Mouse (Mus musculus) neural tube, embryonic 11.5 days (tissue): ENCODE data around the gene Itpka. TPM values are rescaled to one million over a fixed set of nuclear protein-coding genes. Genes with fewer than 3 reads are reported as not detected.

Experiments used
- ATAC-seq: fragments of 200-750 bp; cut with Nextera tagmentation; 2 replicates; pipeline ENCODE4 v1.8.0; 2017; ENCODE audit warnings: moderate number of reproducible peaks, mild to moderate bottlenecking, moderate TSS enrichment, moderate library complexity; ENCODE audit not compliant: insufficient read depth, low FRiP score, low TSS enrichment
- DNase-seq: peaks from one replicate; pipeline ENCODE4 v3.0.0-alpha.2; 2015; ENCODE audit warnings: low spot score
- H3K27ac ChIP-seq: fragments of 300-500 bp; sonication (generic); 2 replicates; pipeline ENCODE4 v1.5.1; 2014; ENCODE audit warnings: low read depth, mild to moderate bottlenecking, low read length
- H3K27me3 ChIP-seq: fragments of 300-500 bp; sonication (generic); 2 replicates; pipeline ENCODE4 v1.6.1; 2014; ENCODE audit warnings: mild to moderate bottlenecking, low read length, mixed read lengths; ENCODE audit not compliant: control insufficient read depth, insufficient read depth
- H3K36me3 ChIP-seq: fragments of 300-500 bp; sonication (generic); 2 replicates; pipeline ENCODE4 v1.6.1; 2014; ENCODE audit warnings: mild to moderate bottlenecking, low read length, moderate library complexity, mixed read lengths; ENCODE audit not compliant: control insufficient read depth, insufficient read depth
- H3K4me1 ChIP-seq: fragments of 300-500 bp; sonication (generic); 2 replicates; pipeline ENCODE4 v1.6.1; 2014; ENCODE audit warnings: low read length, mixed read lengths; ENCODE audit not compliant: control insufficient read depth, insufficient read depth
- H3K4me2 ChIP-seq: fragments of 300-500 bp; sonication (generic); 2 replicates; pipeline ENCODE4 v1.6.1; 2014; ENCODE audit warnings: low read depth, mild to moderate bottlenecking, moderate library complexity
- H3K4me3 ChIP-seq: fragments of 300-500 bp; sonication (generic); 2 replicates; pipeline ENCODE4 v1.5.1; 2014; ENCODE audit warnings: low read depth, low read length
- H3K9ac ChIP-seq: fragments of 300-500 bp; sonication (generic); 2 replicates; pipeline ENCODE4 v1.6.1; 2014; ENCODE audit warnings: mild to moderate bottlenecking, low read length
- H3K9me3 ChIP-seq: fragments of 300-500 bp; sonication (generic); 2 replicates; pipeline ENCODE4 v1.6.1; 2016; ENCODE audit warnings: low read length; ENCODE audit not compliant: control insufficient read depth
- WGBS: fragments of 180-500 bp; shearing (Covaris S2); extraction: QIAGEN DNeasy Blood & Tissue Kit; methylation state at CpG from one replicate; pipeline ENCODE4 v1.1.7; 2014; 5-methylcytosine and 5-hydroxymethylcytosine counted together
- polyA plus RNA-seq: library from polyadenylated mRNA; unstranded; fragments of >200 nt; fragmentation: Nextera tagmentation; extraction: Ambion mirVana; gene quantifications from 2 replicates; pipeline ENCODE4 v1.2.1, GENCODE M21; 2014

Itpka gene
- polyA plus RNA-seq, 1 experiment from 2014 or later, result 0.78 TPM

DNA sequence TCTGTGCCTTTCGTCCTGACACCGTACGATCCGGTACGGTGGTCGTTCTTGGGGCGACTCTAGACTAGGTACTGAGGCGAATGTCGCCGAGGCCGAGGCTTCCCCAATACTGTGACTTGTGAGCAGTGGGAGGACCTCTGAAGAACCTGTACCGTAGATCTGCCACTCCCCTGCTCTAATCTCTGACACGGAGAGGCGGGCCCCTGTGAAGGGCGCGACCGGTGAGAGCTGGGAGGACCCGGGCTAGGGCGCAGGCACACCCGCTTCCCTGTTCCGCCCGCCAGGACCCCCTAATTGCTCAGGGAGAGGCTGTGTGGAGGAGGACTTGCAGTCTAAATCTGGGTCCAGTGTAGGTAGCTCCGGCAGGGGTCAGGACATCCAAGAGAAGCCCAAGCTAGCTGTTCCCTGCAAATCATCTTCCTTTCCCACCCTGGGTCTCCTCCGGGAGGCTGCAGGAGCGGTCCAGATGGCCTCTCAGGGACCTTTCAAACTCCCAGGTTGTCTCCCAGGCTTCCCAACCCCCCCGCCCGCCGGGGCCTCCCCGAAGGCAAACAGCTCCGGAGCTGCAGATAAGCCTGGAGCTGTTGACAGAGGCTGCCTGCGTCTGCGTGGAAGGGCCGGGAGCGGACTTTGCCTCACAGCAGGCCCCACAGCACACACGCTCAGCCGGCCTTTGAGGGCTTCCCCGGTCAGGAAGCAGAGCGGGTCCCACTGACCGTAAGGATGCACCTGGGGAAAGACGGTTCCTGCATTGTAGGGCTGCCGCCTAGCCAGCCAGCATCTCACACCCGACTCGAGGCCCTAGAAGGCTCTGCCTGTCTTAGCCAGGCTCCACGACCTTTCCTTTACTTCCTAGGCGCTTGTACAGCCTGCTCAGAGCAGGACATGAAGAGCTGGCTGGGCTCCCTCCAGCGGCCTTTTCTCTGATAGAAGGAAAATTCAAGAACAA, 2.3 kb downstream of the Itpka start:
- ATAC-seq, result no peak
- Histone ChIP-seq H3K4me1 (peaks cover 17% of the 10 kb centered on the region), H3K4me2 (peak overlapping the region; percentile 15), H3K27me3 (peaks cover 36% of the 10 kb centered on the region), H3K9me3 (no peaks in the 10 kb centered on the region), H3K4me3 (peak overlapping the region; percentile 21), H3K36me3 (no peaks in the 10 kb centered on the region), H3K9ac (peak overlapping the region; percentile 15; the same call in 1 of the 2 replicates), H3K27ac (no peak overlapping the region)
- DNase-seq, result peak; percentile 28
- 3% methylated on average over 46 of the region's 46 CpGs for WGBS

DNA sequence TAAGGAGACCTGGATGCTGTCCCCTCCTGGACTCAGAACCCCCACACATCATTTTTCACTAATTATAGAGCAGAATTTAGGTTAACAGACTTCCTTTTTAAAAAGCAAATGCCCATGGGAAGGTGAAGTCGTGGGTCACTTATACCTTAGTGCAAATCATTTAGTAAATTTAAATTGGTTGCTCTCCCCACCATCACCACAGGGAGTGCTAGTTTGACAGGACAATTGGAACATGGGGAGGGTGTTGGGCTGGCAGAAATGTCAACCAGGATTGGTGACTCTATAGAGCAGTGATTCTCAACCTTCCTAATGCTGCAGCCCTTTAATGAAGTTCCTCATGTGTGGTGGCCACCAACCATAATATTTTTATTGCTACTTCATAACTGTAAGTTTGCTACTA, 3.1 kb downstream of the Itpka start:
- ATAC-seq (no peak), DNase-seq (no peak)
- peaks cover 17% of the 10 kb centered on the region for H3K4me1 ChIP-seq
- peaks cover 36% of the 10 kb centered on the region for H3K27me3 ChIP-seq
- no peak overlapping the region for H3K9ac ChIP-seq
- H3K4me2 ChIP-seq, result no peak overlapping the region
- no peaks in the 10 kb centered on the region for H3K36me3 ChIP-seq
- H3K9me3 ChIP-seq, result no peaks in the 10 kb centered on the region
- H3K4me3 ChIP-seq, result no peak overlapping the region
- 11% methylated on average over 1 of the region's 1 CpGs for WGBS
- H3K27ac ChIP-seq, result no peak overlapping the region

- Histone ChIP-seq H3K36me3 (no peaks in the 10 kb centered on the region), H3K9ac (no peak overlapping the region), H3K4me1 (peaks cover 15% of the 10 kb centered on the region), H3K9me3 (no peaks in the 10 kb centered on the region), H3K4me2 (no peak overlapping the region), H3K27ac (no peak overlapping the region), H3K4me3 (no peak overlapping the region), H3K27me3 (peaks cover 32% of the 10 kb centered on the region)
- WGBS, result 71% methylated on average over 7 of the region's 7 CpGs
- ATAC-seq (no peak), DNase-seq (no peak)
Observed at GRCm38 (mm10) chr2:119747554-119747953, 5.4 kb downstream of the Itpka start.

- Histone ChIP-seq H3K9ac (no peak overlapping the region), H3K36me3 (no peaks in the 10 kb centered on the region), H3K4me1 (no peaks in the 10 kb centered on the region), H3K9me3 (no peaks in the 10 kb centered on the region), H3K4me3 (no peak overlapping the region), H3K4me2 (no peak overlapping the region), H3K27ac (no peak overlapping the region), H3K27me3 (peaks cover 15% of the 10 kb centered on the region)
- ATAC-seq (no peak), DNase-seq (no peak)
- 63% methylated on average over 13 of the region's 13 CpGs for WGBS
Observed at GRCm38 (mm10) chr2:119749260-119749659, 7.1 kb downstream of the Itpka start.

DNA sequence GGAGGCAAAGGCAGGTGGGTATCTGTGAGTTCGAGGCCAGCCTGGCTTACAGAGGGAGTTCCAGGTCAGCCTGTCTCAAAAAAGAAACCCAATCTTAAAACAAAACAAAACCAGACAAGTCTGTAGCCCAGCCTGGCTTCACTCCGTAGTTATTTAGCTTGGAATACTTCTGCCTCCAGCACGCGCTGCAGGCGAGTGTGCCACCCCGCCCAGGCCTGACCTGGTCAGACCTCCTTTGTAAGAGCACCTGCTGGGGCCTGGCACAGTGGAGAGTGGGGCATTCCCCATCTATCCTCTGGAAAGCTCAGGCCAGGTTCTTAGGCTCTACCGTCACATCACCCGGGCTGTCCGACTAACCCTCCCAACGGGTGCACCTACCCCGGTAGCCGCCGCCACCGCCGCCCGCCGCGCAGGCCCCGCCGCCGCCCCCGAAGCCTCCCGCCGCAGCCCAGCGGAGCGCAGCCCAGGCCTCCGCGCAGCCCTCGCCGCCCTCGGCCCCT, 15.5 kb downstream of the Itpka start:
- H3K27ac ChIP-seq, result no peak overlapping the region
- peaks cover 10% of the 10 kb centered on the region for H3K4me1 ChIP-seq
- peak overlapping the region; percentile 45 for H3K9ac ChIP-seq
- ATAC-seq (0 out of 2 replicates have a peak, but pooled peaks have one; percentile 20), DNase-seq (peak; percentile 20)
- no peaks in the 10 kb centered on the region for H3K36me3 ChIP-seq
- peaks cover 49% of the 10 kb centered on the region for H3K27me3 ChIP-seq
- no peaks in the 10 kb centered on the region for H3K9me3 ChIP-seq
- H3K4me2 ChIP-seq, result peak overlapping the region; percentile 100
- 4% methylated on average over 24 of the region's 31 CpGs for WGBS
- peak overlapping the region; percentile 60 for H3K4me3 ChIP-seq

GRCm38 (mm10) chr2:119758101-119758843, 16.1 kb downstream of the Itpka start:
- Histone ChIP-seq H3K4me2 (peak overlapping the region; percentile 100), H3K9me3 (no peaks in the 10 kb centered on the region), H3K4me3 (peak overlapping the region; percentile 60), H3K36me3 (no peaks in the 10 kb centered on the region), H3K9ac (peak overlapping the region; percentile 45), H3K4me1 (peaks cover 10% of the 10 kb centered on the region), H3K27me3 (peaks cover 49% of the 10 kb centered on the region), H3K27ac (no peak overlapping the region)
- DNase-seq (peak; percentile 44), ATAC-seq (0 out of 2 replicates have a peak, but pooled peaks have one; percentile 35)
- WGBS, result under 1% methylated on average over 47 of the region's 77 CpGs

- WGBS, result 5% methylated on average over 44 of the region's 44 CpGs
- peak overlapping the region; percentile 100 for H3K4me2 ChIP-seq
- H3K4me1 ChIP-seq, result peaks cover 10% of the 10 kb centered on the region
- no peak overlapping the region for H3K27ac ChIP-seq
- H3K9me3 ChIP-seq, result no peaks in the 10 kb centered on the region
- H3K27me3 ChIP-seq, result peaks cover 49% of the 10 kb centered on the region
- no peak overlapping the region for H3K9ac ChIP-seq
- no peak for ATAC-seq
- peak overlapping the region; percentile 60 for H3K4me3 ChIP-seq
- 0 out of 2 replicates have a peak, but pooled peaks cover 2% of the 10 kb centered on the region for H3K36me3 ChIP-seq
- no peak for DNase-seq
Observed at GRCm38 (mm10) chr2:119758844-119759835, 17.0 kb downstream of the Itpka start.

DNA sequence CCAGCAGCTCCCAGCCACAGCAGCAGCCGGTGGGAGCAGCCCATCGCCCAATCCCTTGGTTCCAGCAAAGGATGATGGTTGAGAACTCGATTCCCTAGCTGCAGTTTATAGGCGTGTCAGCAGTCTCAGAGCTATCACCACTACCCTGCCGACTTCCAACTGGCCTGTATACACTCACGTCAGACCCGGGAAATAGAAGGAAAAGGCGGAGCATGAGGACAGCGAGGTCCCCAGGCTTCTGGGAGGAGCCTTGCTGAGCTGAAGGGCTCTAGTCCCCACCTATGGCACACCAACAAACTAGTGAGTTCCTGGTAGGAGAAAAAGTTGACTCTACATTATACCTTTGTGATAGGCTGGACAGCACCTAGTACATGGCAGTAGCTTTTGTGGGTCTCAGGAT, 18.1 kb downstream of the Itpka start, which contains the start of gene Ltk:
Ltk (minus strand) TSS at position 181 of the 400 bp plus-strand sequence.
- H3K4me1 ChIP-seq, result peaks cover 10% of the 10 kb centered on the region
- H3K4me2 ChIP-seq, result no peak within 1 kb of the TSS
- H3K9ac ChIP-seq, result no peak within 1 kb of the TSS
- 11% methylated on average over 9 of the region's 9 CpGs for WGBS
- DNase-seq, result peak; percentile 10
- peaks cover 5% of the 10 kb centered on the region; the same call in 1 of the 2 replicates for H3K36me3 ChIP-seq
- H3K27me3 ChIP-seq, result peaks cover 49% of the 10 kb centered on the region
- H3K4me3 ChIP-seq, result no peak within 1 kb of the TSS
- no peak for ATAC-seq
- no peaks in the 10 kb centered on the region for H3K9me3 ChIP-seq
- no peak within 1 kb of the TSS for H3K27ac ChIP-seq
